Mouse (Mus musculus) brain, embryonic 14.5 days (tissue): ENCODE data around the gene Prkd1.

Source experiments
- CTCF ChIP-seq: fragments of 200-500 bp; IDR thresholded peaks from 2 replicates; pipeline ENCODE4 v1.5.1; 2012; ENCODE audit warnings: inconsistent platforms, mild to moderate bottlenecking, moderate library complexity, borderline replicate concordance; ENCODE audit not compliant: insufficient read depth, insufficient read length; ENCODE audit errors: extremely low read depth
- POLR2A ChIP-seq: fragments of 200-500 bp; IDR thresholded peaks from 2 replicates; pipeline ENCODE4 v1.6.1; 2012; ENCODE audit warnings: mild to moderate bottlenecking, inconsistent platforms, borderline replicate concordance; ENCODE audit not compliant: poor library complexity, insufficient read depth, insufficient read length, severe bottlenecking; ENCODE audit errors: extremely low read depth

GRCm38 (mm10) chr12:50642671-50643070 is 6.2 kb downstream of the Prkd1 start:
- no peak for TF ChIP-seq CTCF
- no peak for TF ChIP-seq POLR2A
